8 mouse cellular contexts compared by ENCODE assay signal in genomic region chr8:123422056-123422780, GRCm38 (mm10). TPM values are rescaled to one million over a fixed set of nuclear protein-coding genes. Genes with fewer than 3 reads are reported as not detected.
DNase-seq lines count a peak whose midpoint lies in the region; ATAC-seq lines count a peak whose summit lies in the region.

No protein-coding gene starts in this region.

- H3K4me2 ChIP-seq in forebrain, embryonic 12.5 days, result no peak overlapping the region; the same call in 1 of the 2 replicates

- peak; percentile 65 for ATAC-seq in forebrain, embryonic 12.5 days (ENCODE audit: low FRiP score)

- 20% methylated on average over 17 of the region's 17 CpGs for WGBS in forebrain, embryonic 12.5 days
- 20% methylated on average over 17 of the region's 17 CpGs for WGBS in hindbrain, embryonic 10.5 days

- peaks cover 53% of the 10 kb centered on the region for H3K36me3 ChIP-seq in forebrain, embryonic 12.5 days (replicated peaks)
- H3K36me3 ChIP-seq in hindbrain, embryonic 10.5 days, result peaks cover 45% of the 10 kb centered on the region

- H3K9me3 ChIP-seq in forebrain, embryonic 12.5 days, result peaks cover 10% of the 10 kb centered on the region
- H3K9me3 ChIP-seq in hindbrain, embryonic 10.5 days, result peaks cover 10% of the 10 kb centered on the region

- H3K9ac ChIP-seq in forebrain, embryonic 12.5 days, result no peak overlapping the region

- peak; percentile 45 for DNase-seq in Muller cell, postnatal 12 days (ENCODE audit: inconsistent ontology term)
- DNase-seq in cerebellum, adult 11 months, result peak; percentile 75
- DNase-seq in hindbrain, embryonic 10.5 days (ENCODE audit: low spot score), result peak; percentile 71
- DNase-seq in layer of hippocampus, adult 9-10 months (ENCODE audit: low spot score), result peak; percentile 65
- DNase-seq in lung, postnatal 10 days, result peak; percentile 79
- DNase-seq in ovary, postnatal 36 days (ENCODE audit: low spot score), result peak; percentile 53
- peak; percentile 62 for DNase-seq in urinary bladder, postnatal 25 days (ENCODE audit: low spot score)

- H3K27me3 ChIP-seq in forebrain, embryonic 12.5 days, result no peaks in the 10 kb centered on the region
- H3K27me3 ChIP-seq in hindbrain, embryonic 10.5 days (ENCODE audit: insufficient read depth, poor library complexity, severe bottlenecking), result no peaks in the 10 kb centered on the region

- 0 out of 2 replicates have a peak overlapping the region, but pooled peaks have one; percentile 5 for H3K4me3 ChIP-seq in forebrain, embryonic 12.5 days (replicated peaks)
- peak overlapping the region; percentile 18; the same call in 1 of the 2 replicates for H3K4me3 ChIP-seq in hindbrain, embryonic 10.5 days

- peaks cover 21% of the 10 kb centered on the region for H3K4me1 ChIP-seq in forebrain, embryonic 12.5 days
- H3K4me1 ChIP-seq in hindbrain, embryonic 10.5 days (replicated peaks), result peaks cover 3% of the 10 kb centered on the region; the same call in 1 of the 2 replicates

- H3K27ac ChIP-seq in forebrain, embryonic 12.5 days, result no peak overlapping the region
- no peak overlapping the region for H3K27ac ChIP-seq in hindbrain, embryonic 10.5 days

RNA-seq across cellular contexts. Expression of gene Def8, which starts 1.1 kb away (rescaled TPM):
- 42.9 and 46.6 TPM in 2 replicates for polyA plus RNA-seq in forebrain, embryonic 12.5 days (2016; fragmentation: Nextera tagmentation; extraction: Ambion mirVana)
- 40.9 and 42.3 TPM in 2 replicates for polyA plus RNA-seq in hindbrain, embryonic 10.5 days (2016; fragmentation: Nextera tagmentation; extraction: Ambion mirVana)

RNA-seq across cellular contexts. Expression of gene Tubb3, which starts 11.0 kb away (rescaled TPM):
- polyA plus RNA-seq in forebrain, embryonic 12.5 days (2016; fragmentation: Nextera tagmentation; extraction: Ambion mirVana), result 827 and 897 TPM in 2 replicates
- 560 and 909 TPM in 2 replicates for polyA plus RNA-seq in hindbrain, embryonic 10.5 days (2016; fragmentation: Nextera tagmentation; extraction: Ambion mirVana)

RNA-seq across cellular contexts. Expression of gene Mc1r, which starts 15.3 kb away (rescaled TPM):
- polyA plus RNA-seq in forebrain, embryonic 12.5 days (2016; fragmentation: Nextera tagmentation; extraction: Ambion mirVana), result 0.13 and 0.14 TPM in 2 replicates
- 0.05 and 0.21 TPM in 2 replicates for polyA plus RNA-seq in hindbrain, embryonic 10.5 days (2016; fragmentation: Nextera tagmentation; extraction: Ambion mirVana)

RNA-seq across cellular contexts. Expression of gene Tcf25, which starts 48.7 kb away (rescaled TPM):
- 174 and 194 TPM in 2 replicates for polyA plus RNA-seq in forebrain, embryonic 12.5 days (2016; fragmentation: Nextera tagmentation; extraction: Ambion mirVana)
- polyA plus RNA-seq in hindbrain, embryonic 10.5 days (2016; fragmentation: Nextera tagmentation; extraction: Ambion mirVana), result 159 and 169 TPM in 2 replicates

RNA-seq across cellular contexts. Expression of gene Afg3l1, which starts 55.5 kb away (rescaled TPM):
- 69.7 and 71.1 TPM in 2 replicates for polyA plus RNA-seq in forebrain, embryonic 12.5 days (2016; fragmentation: Nextera tagmentation; extraction: Ambion mirVana)
- polyA plus RNA-seq in hindbrain, embryonic 10.5 days (2016; fragmentation: Nextera tagmentation; extraction: Ambion mirVana), result 54.9 and 55.3 TPM in 2 replicates
